ENCODE assay signal across 8 mouse cellular contexts in genomic region chr2:128817786-128818681, GRCm38 (mm10). TPM values are rescaled to one million over a fixed set of nuclear protein-coding genes. Genes with fewer than 3 reads are reported as not detected.
A peak's percentile ranks its signal among the peaks of the same experiment; 100 is the strongest.
DNase-seq lines count a peak whose midpoint lies in the region; ATAC-seq and TF ChIP-seq lines count a peak whose summit lies in the region.

Gene Tmem87b (plus strand): TSS chr2:128818118.

- TF ChIP-seq POLR2A in kidney, adult 2 months (IDR thresholded peaks at IDR 0.05; ENCODE audit: low read depth, low read length): peak; percentile 39
- TF ChIP-seq POLR2A in spleen, adult 2 months (IDR thresholded peaks at IDR 0.05; ENCODE audit: low read depth, low read length): peak; percentile 71

- peak within 1 kb of the TSS; percentile 76 for H3K4me3 ChIP-seq in embryonic facial prominence, embryonic 13.5 days
- peak within 1 kb of the TSS; percentile 69 for H3K4me3 ChIP-seq in kidney, adult 2 months (ENCODE audit: insufficient read depth, low read depth, low read length)
- H3K4me3 ChIP-seq in limb, embryonic 12.5 days (replicated peaks): peak within 1 kb of the TSS; percentile 87
- H3K4me3 ChIP-seq in midbrain, embryonic 15.5 days: peak within 1 kb of the TSS; percentile 84
- H3K4me3 ChIP-seq in spleen, adult 2 months (ENCODE audit: extremely low read depth, insufficient read depth, insufficient read length): peak within 1 kb of the TSS; percentile 91

- H3K4me2 ChIP-seq in embryonic facial prominence, embryonic 13.5 days: peak within 1 kb of the TSS; percentile 82
- peak within 1 kb of the TSS; percentile 79 for H3K4me2 ChIP-seq in limb, embryonic 12.5 days
- peak within 1 kb of the TSS; percentile 79 for H3K4me2 ChIP-seq in midbrain, embryonic 15.5 days

- no peaks in the 10 kb centered on the region for H3K36me3 ChIP-seq in embryonic facial prominence, embryonic 13.5 days
- H3K36me3 ChIP-seq in kidney, adult 2 months (ENCODE audit: control insufficient read depth, insufficient read depth, low read length): no peaks in the 10 kb centered on the region
- H3K36me3 ChIP-seq in limb, embryonic 12.5 days: no peaks in the 10 kb centered on the region
- no peaks in the 10 kb centered on the region for H3K36me3 ChIP-seq in midbrain, embryonic 15.5 days (replicated peaks)
- H3K36me3 ChIP-seq in spleen, adult 2 months (ENCODE audit: control insufficient read depth, insufficient read depth, low read length): no peaks in the 10 kb centered on the region

- peaks cover 24% of the 10 kb centered on the region for H3K4me1 ChIP-seq in embryonic facial prominence, embryonic 13.5 days
- peaks cover 12% of the 10 kb centered on the region; the same call in 1 of the 2 replicates for H3K4me1 ChIP-seq in kidney, adult 2 months (ENCODE audit: control insufficient read depth, insufficient read depth, low read length)
- peaks cover 6% of the 10 kb centered on the region; the same call in 1 of the 2 replicates for H3K4me1 ChIP-seq in limb, embryonic 12.5 days (replicated peaks)
- peaks cover 19% of the 10 kb centered on the region for H3K4me1 ChIP-seq in midbrain, embryonic 15.5 days
- peaks cover 4% of the 10 kb centered on the region; the same call in 1 of the 2 replicates for H3K4me1 ChIP-seq in spleen, adult 2 months (ENCODE audit: control insufficient read depth, insufficient read depth, insufficient read length)

- H3K9me3 ChIP-seq in embryonic facial prominence, embryonic 13.5 days: no peaks in the 10 kb centered on the region
- H3K9me3 ChIP-seq in limb, embryonic 12.5 days: no peaks in the 10 kb centered on the region
- H3K9me3 ChIP-seq in midbrain, embryonic 15.5 days: no peaks in the 10 kb centered on the region

- peak within 1 kb of the TSS; percentile 85 for H3K27ac ChIP-seq in embryonic facial prominence, embryonic 13.5 days
- peak within 1 kb of the TSS; percentile 92 for H3K27ac ChIP-seq in kidney, adult 2 months (ENCODE audit: insufficient read depth, low read depth, low read length)
- H3K27ac ChIP-seq in limb, embryonic 12.5 days: peak within 1 kb of the TSS; percentile 91
- H3K27ac ChIP-seq in midbrain, embryonic 15.5 days: peak within 1 kb of the TSS; percentile 93
- H3K27ac ChIP-seq in spleen, adult 2 months (ENCODE audit: insufficient read depth, low read length): peak within 1 kb of the TSS; percentile 84

- no peak for TF ChIP-seq CTCF in kidney, adult 2 months (conservative IDR thresholded peaks at IDR 0.05; ENCODE audit: insufficient read depth, insufficient read length, low read depth, low read length)
- no peak for TF ChIP-seq CTCF in spleen, adult 2 months (IDR thresholded peaks at IDR 0.05; ENCODE audit: extremely low read depth, insufficient read depth, insufficient read length, insufficient replicate concordance)

- H3K9ac ChIP-seq in embryonic facial prominence, embryonic 13.5 days: peak within 1 kb of the TSS; percentile 82
- H3K9ac ChIP-seq in limb, embryonic 12.5 days (replicated peaks): peak within 1 kb of the TSS; percentile 75
- peak within 1 kb of the TSS; percentile 80 for H3K9ac ChIP-seq in midbrain, embryonic 15.5 days

- under 1% methylated on average over 59 of the region's 59 CpGs for WGBS in embryonic facial prominence, embryonic 13.5 days
- WGBS in kidney, adult 2 months: under 1% methylated on average over 59 of the region's 59 CpGs
- 1% methylated on average over 59 of the region's 59 CpGs for whole genome bisulfite sequencing in limb, embryonic 12.5 days
- WGBS in midbrain, embryonic 15.5 days: under 1% methylated on average over 58 of the region's 59 CpGs
- 1% methylated on average over 59 of the region's 59 CpGs for WGBS in spleen, adult 2 months

- H3K27me3 ChIP-seq in embryonic facial prominence, embryonic 13.5 days: no peaks in the 10 kb centered on the region
- no peaks in the 10 kb centered on the region for H3K27me3 ChIP-seq in kidney, adult 2 months (replicated peaks; ENCODE audit: control insufficient read depth, insufficient read depth, low read length)
- no peaks in the 10 kb centered on the region for H3K27me3 ChIP-seq in limb, embryonic 12.5 days
- H3K27me3 ChIP-seq in midbrain, embryonic 15.5 days (replicated peaks): no peaks in the 10 kb centered on the region
- H3K27me3 ChIP-seq in spleen, adult 2 months (ENCODE audit: control insufficient read depth, insufficient read depth, low read length): no peaks in the 10 kb centered on the region

- peak; percentile 95 for DNase-seq in 3134 (ENCODE audit: extremely low read depth, insufficient read length, low spot score)
- DNase-seq in adrenal gland, postnatal 36 days: peak; percentile 96
- peak; percentile 95 to 98 for DNase-seq in heart, adult 18-20 months
- DNase-seq in kidney, adult 2 months: peak; percentile 97
- DNase-seq in spleen, adult 2 months (ENCODE audit: low read depth in 1 of 2, low spot score in 2 of 2): peak; percentile 91 to 93

- ATAC-seq in embryonic facial prominence, embryonic 13.5 days (ENCODE audit: insufficient number of reproducible peaks, insufficient read depth, low FRiP score, low TSS enrichment, low read depth): peak; percentile 89
- ATAC-seq in limb, embryonic 12.5 days (ENCODE audit: insufficient number of reproducible peaks, insufficient read depth, low FRiP score, low TSS enrichment, low read depth): peak; percentile 95
- peak; percentile 97 for ATAC-seq in midbrain, embryonic 15.5 days (replicated peaks)

RNA-seq across cellular contexts. Expression of gene Tmem87b, which starts in this region (rescaled TPM):
- 10 to 100 TPM; 35.2 to 52.4 TPM for total RNA-seq in adrenal gland, postnatal 36 days (2021)
- polyA plus RNA-seq in embryonic facial prominence, embryonic 13.5 days (2015; fragmentation: Nextera tagmentation; extraction: Ambion mirVana): 28.4 and 32.0 TPM in 2 replicates
- 10 to 100 TPM; 20.4 to 21.8 TPM for total RNA-seq in heart, adult 18-20 months (2021)
- 13.8 and 14.1 TPM in 2 replicates for polyA plus RNA-seq in kidney, adult 2 months (2012; rRNA removed)
- polyA plus RNA-seq in limb, embryonic 12.5 days (2016; fragmentation: Nextera tagmentation; extraction: Ambion mirVana): 30.9 and 32.9 TPM in 2 replicates
- polyA plus RNA-seq in midbrain, embryonic 15.5 days (2015; fragmentation: Nextera tagmentation; extraction: Ambion mirVana): 36.8 and 38.9 TPM in 2 replicates
- 5.6 and 5.9 TPM in 2 replicates for polyA plus RNA-seq in spleen, adult 2 months (2012; rRNA removed)

Comparison
In these comparisons a context has a peak if more than half of its experiments do, and no peak if none do; other contexts are left out.
1. Peak in every context shown above with its lines: DNase-seq, ATAC-seq, H3K4me3 ChIP-seq and H3K27ac ChIP-seq.